Mouse (Mus musculus) forebrain, embryonic 10.5 days (tissue): ENCODE results near the gene Snapc3. TPM values are rescaled to one million over a fixed set of nuclear protein-coding genes. Genes with fewer than 3 reads are reported as not detected.
"Not testable (repeated sequence)": the region's sequence is repeated elsewhere in the genome, so short reads cannot be mapped to it uniquely, and the experiment has no call there.

Experiments used
- DNase-seq: peaks from one replicate; pipeline ENCODE4 v3.0.0-alpha.2; 2017; ENCODE audit warnings: low spot score; ENCODE audit errors: extremely low spot score
- H3K27ac ChIP-seq: fragments of 300-500 bp; sonication (generic); 2 replicates; pipeline ENCODE4 v1.5.1; 2016; ENCODE audit warnings: mild to moderate bottlenecking
- H3K27me3 ChIP-seq: fragments of 300-500 bp; sonication (generic); 2 replicates; pipeline ENCODE4 v1.6.1; 2016; ENCODE audit warnings: mild to moderate bottlenecking; ENCODE audit not compliant: poor library complexity, severe bottlenecking
- H3K36me3 ChIP-seq: fragments of 300-500 bp; sonication (generic); replicated peaks from 2 replicates; pipeline ENCODE4 v1.6.1; 2016; ENCODE audit warnings: mild to moderate bottlenecking, moderate library complexity
- H3K4me1 ChIP-seq: fragments of 300-500 bp; sonication (generic); 2 replicates; pipeline ENCODE4 v1.6.1; 2016
- H3K4me3 ChIP-seq: fragments of 300-500 bp; sonication (generic); 2 replicates; pipeline ENCODE4 v1.5.1; 2016; ENCODE audit warnings: mild to moderate bottlenecking, moderate library complexity
- H3K9me3 ChIP-seq: fragments of 300-500 bp; sonication (generic); 2 replicates; pipeline ENCODE4 v1.6.1; 2016; ENCODE audit warnings: mild to moderate bottlenecking, moderate library complexity
- WGBS: fragments of 180-500 bp; shearing (Covaris S2); methylation state at CpG from one replicate; pipeline ENCODE4 v1.1.7; 2016; 5-methylcytosine and 5-hydroxymethylcytosine counted together
- polyA plus RNA-seq: library from polyadenylated mRNA; unstranded; fragments of >200 nt; fragmentation: Nextera tagmentation; extraction: Ambion mirVana; gene quantifications from 2 replicates; pipeline ENCODE4 v1.2.1, GENCODE M21; 2016

Gene Snapc3
- polyA plus RNA-seq, 1 experiment from 2014 or later = 55.8 TPM

- 92% methylated on average over 10 of the region's 10 CpGs for WGBS
- no peak overlapping the region for H3K27ac ChIP-seq
- H3K4me3 ChIP-seq = no peak overlapping the region
- peaks cover 9% of the 10 kb centered on the region for H3K4me1 ChIP-seq
- no peak for DNase-seq
- H3K27me3 ChIP-seq = no peaks in the 10 kb centered on the region
- H3K36me3 ChIP-seq = no peaks in the 10 kb centered on the region
- H3K9me3 ChIP-seq = no peaks in the 10 kb centered on the region; the same call in 1 of the 2 replicates
Observed at GRCm38 (mm10) chr4:83514976-83515669, 97.6 kb downstream of the Snapc3 start.

GRCm38 (mm10) chr4:83516144-83516543 lies 98.6 kb downstream of the Snapc3 start:
- not testable (repeated sequence) for H3K27me3 ChIP-seq, H3K4me3 ChIP-seq, DNase-seq, H3K9me3 ChIP-seq, H3K27ac ChIP-seq, H3K4me1 ChIP-seq, H3K36me3 ChIP-seq
- 91% methylated on average over 5 of the region's 6 CpGs for WGBS

Other genes with a start within 250 kb of the Snapc3 start
- gene Ttc39b, start 93.5 kb upstream of the Snapc3 start, polyA plus RNA-seq = 1.7 and 3.1 TPM in 2 replicates
- gene Psip1, start 68.7 kb downstream of the Snapc3 start, polyA plus RNA-seq = 334 and 356 TPM in 2 replicates
- 6.1 and 7.3 TPM in 2 replicates for gene Ccdc171, start 107.8 kb downstream of the Snapc3 start, polyA plus RNA-seq